9 mouse cellular contexts compared by ENCODE assay signal in the genomic region with DNA sequence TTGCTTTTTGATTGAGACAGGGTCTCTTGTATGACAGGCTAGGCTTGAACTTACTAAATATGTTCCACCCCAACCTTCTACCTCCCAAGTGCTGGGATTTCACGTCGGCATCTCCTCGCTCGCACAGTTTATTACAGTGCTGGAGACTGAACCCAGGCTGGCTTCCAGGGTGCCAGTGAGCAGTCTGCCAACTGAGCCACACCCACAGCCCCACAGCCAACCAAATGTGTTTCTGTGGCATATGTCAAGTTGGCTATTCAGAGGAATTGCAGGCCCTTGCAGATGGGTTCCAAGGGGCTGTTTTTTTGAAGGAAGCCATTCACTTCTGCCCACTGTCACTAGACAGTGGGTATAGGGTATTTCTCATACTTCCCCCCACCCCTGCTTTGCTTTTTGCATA. TPM values are rescaled to one million over a fixed set of nuclear protein-coding genes. Genes with fewer than 3 reads are reported as not detected.
DNase-seq lines count a peak whose midpoint lies in the region; TF ChIP-seq lines count a peak whose summit lies in the region.
"Had no signal": no experiment of that assay in that cellular context is flagged by ENCODE, and none has a peak within 500 bp of the region (broad histone marks: within the 10 kb centered on the region; RNA-seq: fewer than 3 reads in every experiment).

No protein-coding gene starts in this region.

- no peak for TF ChIP-seq CTCF in layer of hippocampus, adult 2 months (conservative IDR thresholded peaks at IDR 0.05)

- peak; percentile 43 for DNase-seq in adrenal gland, postnatal 14 days
- DNase-seq in adrenal gland, adult 18-20 months (ENCODE audit: low spot score in 2 of 2) = no peak
- peak; percentile 41 to 45 for DNase-seq in layer of hippocampus, adult 2 months (ENCODE audit: low spot score in 2 of 2)
- no peak for DNase-seq in layer of hippocampus, adult 11-12 months (ENCODE audit: low spot score)
- peak; percentile 70 to 80 for DNase-seq in cerebellum, postnatal 25 days
- peak; percentile 74 for DNase-seq in lung, postnatal 36 days
- no peak for DNase-seq in embryo, embryonic 9.5 days (ENCODE audit: extremely low spot score)
- DNase-seq in kidney, postnatal 4 days = no peak

- H3K4me3 ChIP-seq in layer of hippocampus, adult 2 months = no peak overlapping the region
- H3K4me3 ChIP-seq: midbrain, embryonic 13.5 days had no signal

- H3K27ac ChIP-seq in layer of hippocampus, adult 2 months = peak overlapping the region; percentile 19; the same call in 1 of the 2 replicates
- H3K27ac ChIP-seq: midbrain, embryonic 13.5 days had no signal

RNA-seq across cellular contexts. Expression of a gene that starts 7.3 kb away (rescaled TPM):
- total RNA-seq in adrenal gland, postnatal 14 days (2021) = 146 and 152 TPM in 2 replicates
- 100 to 1,000 TPM; 123 to 197 TPM for total RNA-seq in adrenal gland, adult 18-20 months (2021)
- total RNA-seq in layer of hippocampus, adult 2 months (2021) = 100 to 1,000 TPM; 100 to 103 TPM

RNA-seq across cellular contexts. Expression of a gene that starts 52.0 kb away (rescaled TPM):
- 8.3 and 12.2 TPM in 2 replicates for total RNA-seq in adrenal gland, postnatal 14 days (2021)
- 1 to 10 TPM; 7.4 to 9.8 TPM for total RNA-seq in adrenal gland, adult 18-20 months (2021)
- under 1 TPM in 1 of 2 experiments, not detected in 1; 0.42 TPM for total RNA-seq in layer of hippocampus, adult 2 months (2021)

Comparison
In these comparisons a context has a peak if more than half of its experiments do, and no peak if none do; other contexts are left out.
1. DNase-seq: peak in adrenal gland, postnatal 14 days (single experiment), layer of hippocampus, adult 2 months (2 of 2), cerebellum, postnatal 25 days (2 of 2) and lung, postnatal 36 days (single experiment); none in adrenal gland, adult 18-20 months (0 of 2), layer of hippocampus, adult 11-12 months (single experiment), embryo, embryonic 9.5 days (single experiment) and kidney, postnatal 4 days (0 of 2).